Mouse (Mus musculus) ES-E14 (cell line): ENCODE measurements around the gene Suclg1. TPM values are rescaled to one million over a fixed set of nuclear protein-coding genes. Genes with fewer than 3 reads are reported as not detected.

Source experiments
- DNase-seq: peaks from one replicate; pipeline ENCODE4 v3.0.0-alpha.2; 2013; ENCODE audit warnings: low read depth, low spot score
- H3K27ac ChIP-seq: 2 replicates; pipeline ENCODE4 v1.5.1; 2012; ENCODE audit warnings: low read depth, mild to moderate bottlenecking, low read length, moderate library complexity, mixed read lengths; ENCODE audit not compliant: poor library complexity, insufficient read depth, severe bottlenecking
- H3K36me3 ChIP-seq: 2 replicates; pipeline ENCODE4 v1.6.1; 2012; ENCODE audit warnings: mild to moderate bottlenecking, low read length, moderate library complexity, mixed read lengths; ENCODE audit not compliant: control insufficient read depth, poor library complexity, insufficient read depth, severe bottlenecking
- H3K4me1 ChIP-seq, 2 experiments: fragments of 150-350 bp in 1 of 2; sonication (generic) in 1 of 2; 2 replicates each; pipeline ENCODE4 v1.6.1; 2012; ENCODE audit warnings: low read length in 2 of 2, mild to moderate bottlenecking in 1 of 2, mixed read lengths in 1 of 2; ENCODE audit not compliant: control insufficient read depth in 2 of 2, insufficient read depth in 2 of 2, poor library complexity in 1 of 2
- H3K4me3 ChIP-seq, 2 experiments: fragments of 150-350 bp in 1 of 2; sonication (generic) in 1 of 2; 2 replicates each; pipeline ENCODE4 v1.5.1; 2012; ENCODE audit warnings: low read length in 2 of 2, low read depth in 1 of 2, mild to moderate bottlenecking in 1 of 2, mixed read lengths in 1 of 2; ENCODE audit not compliant: insufficient read depth in 1 of 2, poor library complexity in 1 of 2, severe bottlenecking in 1 of 2
- H3K9ac ChIP-seq: 2 replicates; pipeline ENCODE4 v1.6.1; 2012; ENCODE audit warnings: low read depth, mild to moderate bottlenecking, low read length, mixed read lengths; ENCODE audit not compliant: poor library complexity, insufficient read depth, severe bottlenecking
- H3K9me3 ChIP-seq: fragments of 150-350 bp; sonication (generic); 2 replicates; pipeline ENCODE4 v1.6.1; 2012; ENCODE audit warnings: low read depth, mild to moderate bottlenecking, low read length; ENCODE audit not compliant: control insufficient read depth, insufficient read depth
- CHD2 ChIP-seq: IDR thresholded peaks from 2 replicates; pipeline ENCODE4 v1.6.1; 2014; ENCODE audit warnings: mild to moderate bottlenecking, low read depth, low read length, inconsistent platforms
- HCFC1 ChIP-seq: IDR thresholded peaks from 2 replicates; pipeline ENCODE4 v1.6.1; 2012; ENCODE audit warnings: low read length, inconsistent platforms, borderline replicate concordance; ENCODE audit not compliant: insufficient read depth
- MAFK ChIP-seq: IDR thresholded peaks from 2 replicates; pipeline ENCODE4 v1.6.1; 2014; ENCODE audit warnings: mild to moderate bottlenecking, low read depth, low read length, inconsistent platforms; ENCODE audit not compliant: insufficient read depth
- ZC3H11A ChIP-seq: IDR thresholded peaks from 2 replicates; pipeline ENCODE4 v1.6.1; 2012; ENCODE audit warnings: low read depth, mild to moderate bottlenecking, inconsistent platforms, low read length, borderline replicate concordance
- ZNF384 ChIP-seq: IDR thresholded peaks from 2 replicates; pipeline ENCODE4 v1.6.1; 2012; ENCODE audit warnings: low read depth, low read length, inconsistent platforms
- in situ Hi-C, 2 experiments: fragments of 600-800 bp; cut with MboI; formaldehyde crosslinking; loops; one replicate each; pipeline ENCODE4 v1.15.1; 2025; ENCODE audit warnings: low sequenced_read_pairs in 2 of 2, inconsistent platforms in 1 of 2; ENCODE audit not compliant: unreplicated experiment in 2 of 2
- total RNA-seq: library from RNA; depleted of rRNA; stranded (reverse); fragments of 300-350 nt; gene quantifications from 2 replicates; pipeline ENCODE4 v1.2.3, GENCODE M21; 2012

Suclg1 gene
- total RNA-seq, 1 experiment: 99.7 TPM

DNA sequence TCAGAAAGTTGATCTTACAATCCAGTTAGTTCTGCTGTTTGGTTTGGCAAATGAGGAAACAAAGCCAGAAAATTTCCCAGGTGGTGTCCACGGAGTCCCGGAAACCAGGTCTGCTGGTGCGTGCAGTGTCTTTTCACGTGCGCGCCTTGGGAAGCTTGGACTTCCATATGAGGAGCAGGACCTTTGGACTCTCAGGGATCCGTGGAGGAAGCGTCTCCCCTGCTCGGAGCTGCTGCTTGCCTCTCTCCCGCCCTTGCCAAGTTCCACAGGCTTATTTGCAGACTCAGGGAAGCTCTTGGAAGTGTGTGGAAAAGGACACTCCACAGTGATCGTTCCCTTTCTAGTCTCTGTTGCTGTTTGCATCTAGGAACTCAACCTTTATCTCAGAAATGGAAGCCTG, 3.2 kb downstream of the Suclg1 start:
- H3K4me3 ChIP-seq: no peak overlapping the region
- TF ChIP-seq ZC3H11A (no peak), CHD2 (no peak), HCFC1 (no peak), ZNF384 (no peak), MAFK (no peak)
- in situ Hi-C loops: no loop called here
- no peaks in the 10 kb centered on the region for H3K36me3 ChIP-seq
- no peaks in the 10 kb centered on the region for H3K9me3 ChIP-seq
- no peaks in the 10 kb centered on the region for H3K4me1 ChIP-seq
- no peak overlapping the region for H3K9ac ChIP-seq
- DNase-seq: no peak
- H3K27ac ChIP-seq: no peak overlapping the region

DNA sequence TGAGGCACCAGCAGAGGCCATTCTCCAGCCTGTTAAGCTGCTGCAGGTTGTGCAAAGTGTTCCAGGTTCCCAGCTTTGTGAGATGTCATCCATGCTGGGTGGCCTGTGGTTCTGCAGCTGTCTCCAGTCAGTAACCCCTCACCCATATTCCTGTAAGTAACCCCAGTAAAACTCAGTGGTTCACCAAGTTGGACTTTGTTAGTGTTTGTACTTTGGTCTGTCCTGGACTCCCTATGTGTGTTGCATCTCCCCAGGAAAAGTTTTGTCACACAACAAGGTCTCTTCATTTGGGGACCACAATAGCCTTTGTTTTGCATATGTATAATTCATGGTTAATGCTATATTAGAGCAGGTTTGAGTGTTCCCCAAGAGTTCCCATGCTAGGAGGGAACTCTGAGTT, 4.2 kb downstream of the Suclg1 start:
- in situ Hi-C loops: no loop called here

DNA sequence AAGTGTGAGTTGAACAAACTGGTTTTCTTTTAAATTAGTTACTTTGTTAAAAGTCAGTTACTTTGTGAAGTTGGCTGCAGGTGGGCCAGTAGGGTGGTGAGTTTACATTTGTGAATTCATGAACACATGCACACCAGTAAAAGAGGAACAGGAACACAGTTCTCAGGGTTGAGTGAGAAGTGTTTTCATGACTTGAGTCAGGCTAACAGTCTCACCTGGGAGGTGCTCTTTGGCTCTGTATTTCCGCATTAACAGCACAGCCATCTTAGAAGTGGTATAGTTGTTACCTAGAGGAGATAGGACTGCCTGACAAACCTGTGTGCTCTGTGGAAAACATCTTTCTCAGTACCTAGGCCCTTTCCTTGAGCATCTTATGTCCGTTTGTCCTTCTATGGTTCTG, 4.8 kb downstream of the Suclg1 start:
- TF ChIP-seq ZNF384 (no peak), CHD2 (no peak), ZC3H11A (no peak), HCFC1 (no peak), MAFK (no peak)
- Histone ChIP-seq H3K36me3 (peaks cover 2% of the 10 kb centered on the region; the same call in 1 of the 2 replicates), H3K9me3 (no peaks in the 10 kb centered on the region), H3K4me3 (no peak overlapping the region), H3K4me1 (no peaks in the 10 kb centered on the region), H3K27ac (no peak overlapping the region), H3K9ac (no peak overlapping the region)
- in situ Hi-C loops: no loop called here
- no peak for DNase-seq

More for the DNA sequence above, 4.2 kb downstream of the Suclg1 start:
- peaks cover 2% of the 10 kb centered on the region; the same call in 1 of the 2 replicates for H3K36me3 ChIP-seq
- H3K9ac ChIP-seq: no peak overlapping the region
- no peak overlapping the region for H3K4me3 ChIP-seq
- no peaks in the 10 kb centered on the region for H3K9me3 ChIP-seq
- H3K27ac ChIP-seq: no peak overlapping the region
- no peaks in the 10 kb centered on the region for H3K4me1 ChIP-seq
- no peak for DNase-seq
- TF ChIP-seq ZNF384 (no peak), ZC3H11A (no peak), MAFK (no peak), CHD2 (no peak), HCFC1 (no peak)

DNA sequence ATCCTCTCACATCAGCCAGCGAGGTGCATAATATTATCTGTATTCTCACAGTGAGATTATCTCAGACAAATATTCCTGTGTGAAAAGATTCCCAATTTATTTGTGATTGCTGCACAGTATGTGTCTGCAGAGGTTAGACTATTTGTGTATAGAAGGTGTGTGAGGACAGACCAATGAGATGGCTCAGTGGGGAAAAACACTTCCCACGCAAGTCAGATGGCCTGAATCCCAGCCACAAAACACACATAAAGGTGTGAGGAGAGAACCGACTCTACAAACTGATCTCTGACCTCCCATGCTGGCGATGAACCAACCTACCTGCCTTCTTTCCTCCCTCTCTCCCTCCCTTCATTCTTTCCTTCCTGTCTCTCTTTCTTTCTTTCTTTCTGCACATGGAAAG, 5.4 kb downstream of the Suclg1 start:
- in situ Hi-C loops: no loop called here
- no peak overlapping the region for H3K4me3 ChIP-seq
- no peak for DNase-seq
- no peak overlapping the region for H3K9ac ChIP-seq
- H3K27ac ChIP-seq: no peak overlapping the region
- no peaks in the 10 kb centered on the region for H3K4me1 ChIP-seq
- H3K9me3 ChIP-seq: no peaks in the 10 kb centered on the region
- H3K36me3 ChIP-seq: peaks cover 2% of the 10 kb centered on the region; the same call in 1 of the 2 replicates
- TF ChIP-seq HCFC1 (no peak), MAFK (no peak), ZNF384 (no peak), CHD2 (no peak), ZC3H11A (no peak)
